Mouse (Mus musculus): ENCODE data around the gene Olfr1032. TPM values are rescaled to one million over a fixed set of nuclear protein-coding genes. Genes with fewer than 3 reads are reported as not detected.

Gene Olfr1032
- not detected in 2 replicates for polyA plus RNA-seq (2012; rRNA removed)

GRCm38 (mm10) chr2:86005240-86005639 lies at the start of gene Olfr1032:
Gene Olfr1032, plus strand, starts transcription at chr2:86005540.

GRCm38 (mm10) chr2:85973595-85973994 lies 31.7 kb upstream of the Olfr1032 start, which contains the start of gene Olfr1029:
Gene Olfr1029, plus strand, starts transcription at chr2:85973895.

GRCm38 (mm10) chr2:85978976-85979375 lies 26.4 kb upstream of the Olfr1032 start, which contains the start of gene Olfr1030:
Gene Olfr1030, plus strand, starts transcription at chr2:85979276.

GRCm38 (mm10) chr2:85990004-85990403 lies 15.3 kb upstream of the Olfr1032 start, which contains the start of gene Olfr1031:
Gene Olfr1031, plus strand, starts transcription at chr2:85990304.

GRCm38 (mm10) chr2:86020406-86020805 lies 15.1 kb downstream of the Olfr1032 start, which contains the start of gene Olfr1033:
Gene Olfr1033, plus strand, starts transcription at chr2:86020633.

GRCm38 (mm10) chr2:86045561-86045960 lies 40.2 kb downstream of the Olfr1032 start, which contains the start of gene Olfr1034:
Gene Olfr1034, plus strand, starts transcription at chr2:86045861.

Other genes with a start within 250 kb of the Olfr1032 start
- gene Olfr1012, start 242.8 kb upstream of the Olfr1032 start, polyA plus RNA-seq (2012; rRNA removed): not detected in 2 replicates
- gene Olfr1013, start 238.4 kb upstream of the Olfr1032 start, polyA plus RNA-seq (2012; rRNA removed): not detected in 2 replicates
- gene Olfr1014, start 232.8 kb upstream of the Olfr1032 start, polyA plus RNA-seq (2012; rRNA removed): not detected in 2 replicates
- not detected in 2 replicates for gene Olfr1015, start 223.5 kb upstream of the Olfr1032 start, polyA plus RNA-seq (2012; rRNA removed)
- not detected in 2 replicates for gene Olfr1016, start 203.0 kb upstream of the Olfr1032 start, polyA plus RNA-seq (2012; rRNA removed)
- not detected in 2 replicates for gene Olfr1018, start 187.1 kb upstream of the Olfr1032 start, polyA plus RNA-seq (2012; rRNA removed)
- gene Olfr1019, start 160.1 kb upstream of the Olfr1032 start, polyA plus RNA-seq (2012; rRNA removed): not detected in 2 replicates
- not detected in 2 replicates for gene Olfr1020, start 158.5 kb upstream of the Olfr1032 start, polyA plus RNA-seq (2012; rRNA removed)
- gene Olfr1022, start 136.9 kb upstream of the Olfr1032 start, polyA plus RNA-seq (2012; rRNA removed): not detected in 2 replicates
- gene Olfr1023, start 119.9 kb upstream of the Olfr1032 start, polyA plus RNA-seq (2012; rRNA removed): not detected in 2 replicates
- not detected in 2 replicates for gene Olfr1024, start 100.5 kb upstream of the Olfr1032 start, polyA plus RNA-seq (2012; rRNA removed)
- gene Olfr1025-ps1, start 90.3 kb upstream of the Olfr1032 start, polyA plus RNA-seq (2012; rRNA removed): not detected in 2 replicates
- not detected in 2 replicates for gene Olfr1026, start 84.0 kb upstream of the Olfr1032 start, polyA plus RNA-seq (2012; rRNA removed)
- not detected in 2 replicates for gene Olfr1028, start 55.1 kb upstream of the Olfr1032 start, polyA plus RNA-seq (2012; rRNA removed)
- not detected in 2 replicates for gene Olfr1029, start 31.6 kb upstream of the Olfr1032 start, polyA plus RNA-seq (2012; rRNA removed)
- gene Olfr1030, start 26.3 kb upstream of the Olfr1032 start, polyA plus RNA-seq (2012; rRNA removed): not detected in 2 replicates
- not detected in 2 replicates for gene Olfr1031, start 15.2 kb upstream of the Olfr1032 start, polyA plus RNA-seq (2012; rRNA removed)
- 0.08 and 0.14 TPM in 2 replicates for gene Olfr1033, start 15.1 kb downstream of the Olfr1032 start, polyA plus RNA-seq (2012; rRNA removed)
- gene Olfr1034, start 40.3 kb downstream of the Olfr1032 start, polyA plus RNA-seq (2012; rRNA removed): 0.03 TPM in 1 of 2 replicates, not detected in the other
- not detected in 2 replicates for gene Olfr1036, start 68.5 kb downstream of the Olfr1032 start, polyA plus RNA-seq (2012; rRNA removed)
- gene Olfr1037, start 81.8 kb downstream of the Olfr1032 start, polyA plus RNA-seq (2012; rRNA removed): not detected in 2 replicates
- gene Olfr1039, start 130.4 kb downstream of the Olfr1032 start, polyA plus RNA-seq (2012; rRNA removed): not detected in 2 replicates
- gene Olfr1040, start 141.2 kb downstream of the Olfr1032 start, polyA plus RNA-seq (2012; rRNA removed): not detected in 2 replicates
- gene Olfr1042, start 156.3 kb downstream of the Olfr1032 start, polyA plus RNA-seq (2012; rRNA removed): not detected in 2 replicates
- gene Olfr1043, start 162.0 kb downstream of the Olfr1032 start, polyA plus RNA-seq (2012; rRNA removed): not detected in 2 replicates
- not detected in 2 replicates for gene Olfr1044, start 172.3 kb downstream of the Olfr1032 start, polyA plus RNA-seq (2012; rRNA removed)
- gene Olfr52, start 180.1 kb downstream of the Olfr1032 start, polyA plus RNA-seq (2012; rRNA removed): not detected in 2 replicates
- not detected in 2 replicates for gene Olfr1045, start 197.5 kb downstream of the Olfr1032 start, polyA plus RNA-seq (2012; rRNA removed)
- gene Olfr1046, start 213.8 kb downstream of the Olfr1032 start, polyA plus RNA-seq (2012; rRNA removed): not detected in 2 replicates
- gene Olfr1047, start 225.9 kb downstream of the Olfr1032 start, polyA plus RNA-seq (2012; rRNA removed): not detected in 2 replicates
- not detected in 2 replicates for gene Olfr1048, start 234.7 kb downstream of the Olfr1032 start, polyA plus RNA-seq (2012; rRNA removed)